Mouse (Mus musculus): ENCODE results near the gene Eif3b. TPM values are rescaled to one million over a fixed set of nuclear protein-coding genes. Genes with fewer than 3 reads are reported as not detected.
A peak's percentile ranks its signal among the peaks of the same experiment; 100 is the strongest.

Gene Eif3b
- total RNA-seq, 2 experiments from 2014 or later, result 158 to 268 TPM

- ATAC-seq (replicated peaks; ENCODE audit: poor library complexity), result no peak
Measured at GRCm38 (mm10) chr5:140464943-140465342, 45.8 kb downstream of the Eif3b start.

- peak; percentile 89 for ATAC-seq (replicated peaks; ENCODE audit: poor library complexity)
Measured at GRCm38 (mm10) chr5:140472336-140472735, 53.2 kb downstream of the Eif3b start.

- ATAC-seq (replicated peaks; ENCODE audit: poor library complexity), result no peak
Measured at GRCm38 (mm10) chr5:140481458-140481857, 62.3 kb downstream of the Eif3b start.

GRCm38 (mm10) chr5:140491142-140491541 lies 72.0 kb downstream of the Eif3b start:
- no peak for ATAC-seq (replicated peaks; ENCODE audit: poor library complexity)

- ATAC-seq (replicated peaks; ENCODE audit: poor library complexity), result no peak
Measured at GRCm38 (mm10) chr5:140492684-140493233, 73.6 kb downstream of the Eif3b start.

Other genes with a start within 250 kb of the Eif3b start
- 11.2 and 11.8 TPM in 2 replicates for gene Mad1l1, start 97.8 kb upstream of the Eif3b start, total RNA-seq (2015)
- 63.1 and 65.3 TPM in 2 replicates for gene Mad1l1, start 97.8 kb upstream of the Eif3b start, total RNA-seq (2017)
- 31.3 and 44.1 TPM in 2 replicates for gene Nudt1, start 97.7 kb upstream of the Eif3b start, total RNA-seq (2015)
- 49.1 and 58.7 TPM in 2 replicates for gene Nudt1, start 97.7 kb upstream of the Eif3b start, total RNA-seq (2017)
- gene Mrm2, start 87.4 kb upstream of the Eif3b start, total RNA-seq (2015), result 4.0 and 5.8 TPM in 2 replicates
- 6.7 and 9.6 TPM in 2 replicates for gene Mrm2, start 87.4 kb upstream of the Eif3b start, total RNA-seq (2017)
- 5.5 and 8.5 TPM in 2 replicates for gene Snx8, start 30.1 kb upstream of the Eif3b start, total RNA-seq (2015)
- gene Snx8, start 30.1 kb upstream of the Eif3b start, total RNA-seq (2017), result 7.0 and 7.2 TPM in 2 replicates
- not detected in 2 replicates for gene Gm4869, start 26.3 kb downstream of the Eif3b start, total RNA-seq (2015)
- gene Gm4869, start 26.3 kb downstream of the Eif3b start, total RNA-seq (2017), result not detected in 2 replicates
- 68.5 and 74.5 TPM in 2 replicates for gene Chst12, start 86.2 kb downstream of the Eif3b start, total RNA-seq (2015)
- gene Chst12, start 86.2 kb downstream of the Eif3b start, total RNA-seq (2017), result 31.4 and 39.4 TPM in 2 replicates
- not detected in 2 replicates for gene Grifin, start 145.7 kb downstream of the Eif3b start, total RNA-seq (2015)
- not detected in 2 replicates for gene Grifin, start 145.7 kb downstream of the Eif3b start, total RNA-seq (2017)
- gene Lfng, start 188.0 kb downstream of the Eif3b start, total RNA-seq (2015), result 4.8 and 5.6 TPM in 2 replicates
- 13.4 and 15.2 TPM in 2 replicates for gene Lfng, start 188.0 kb downstream of the Eif3b start, total RNA-seq (2017)
- gene Ttyh3, start 229.7 kb downstream of the Eif3b start, total RNA-seq (2015), result 31.4 and 35.8 TPM in 2 replicates
- 8.1 and 10.2 TPM in 2 replicates for gene Ttyh3, start 229.7 kb downstream of the Eif3b start, total RNA-seq (2017)

Data from megakaryocyte progenitor cell, adult 5-6 weeks (primary cell).